Mouse (Mus musculus) frontal cortex, postnatal 14 days (tissue): ENCODE measurements around the gene Fgf22.
A peak's percentile ranks its signal among the peaks of the same experiment; 100 is the strongest.

ENCODE experiments used
- DNase-seq, 2 experiments: peaks; one replicate each; pipeline ENCODE4 v3.0.0; 2022; ENCODE audit warnings: low spot score in 2 of 2

Gene Fgf22

DNA sequence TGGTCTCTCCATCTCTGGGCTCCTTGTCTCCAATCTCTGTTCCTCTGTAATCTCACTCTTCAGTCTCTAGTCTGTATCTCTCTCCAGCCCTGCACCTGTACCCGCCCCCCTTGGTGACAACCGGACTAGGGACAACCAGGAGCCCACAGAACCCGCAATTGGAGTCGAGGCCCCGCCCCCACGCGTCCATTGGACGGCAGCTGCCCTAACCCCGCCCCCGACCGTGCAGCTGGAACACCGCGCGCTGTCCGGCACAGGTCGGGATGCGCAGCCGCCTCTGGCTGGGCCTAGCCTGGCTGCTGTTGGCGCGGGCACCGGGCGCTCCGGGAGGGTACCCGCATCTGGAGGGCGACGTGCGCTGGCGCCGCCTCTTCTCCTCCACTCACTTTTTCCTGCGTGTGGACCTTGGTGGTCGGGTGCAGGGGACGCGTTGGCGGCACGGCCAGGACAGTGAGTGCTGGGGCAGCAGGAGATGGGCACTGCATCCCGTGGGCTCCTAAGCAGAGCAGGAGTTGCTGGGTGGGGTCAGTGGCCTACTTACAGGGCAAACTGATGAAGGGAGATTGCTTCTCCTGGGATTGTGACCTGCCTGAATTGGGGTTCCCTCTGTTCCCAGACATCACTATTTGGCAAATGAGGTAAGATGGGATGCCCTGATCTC lies at the start of gene Fgf22:
Gene Fgf22, plus strand, starts transcription at position 221 of the 661 bp plus-strand sequence.
- DNase-seq: peak in 1 of 2 experiments; percentile 60

DNA sequence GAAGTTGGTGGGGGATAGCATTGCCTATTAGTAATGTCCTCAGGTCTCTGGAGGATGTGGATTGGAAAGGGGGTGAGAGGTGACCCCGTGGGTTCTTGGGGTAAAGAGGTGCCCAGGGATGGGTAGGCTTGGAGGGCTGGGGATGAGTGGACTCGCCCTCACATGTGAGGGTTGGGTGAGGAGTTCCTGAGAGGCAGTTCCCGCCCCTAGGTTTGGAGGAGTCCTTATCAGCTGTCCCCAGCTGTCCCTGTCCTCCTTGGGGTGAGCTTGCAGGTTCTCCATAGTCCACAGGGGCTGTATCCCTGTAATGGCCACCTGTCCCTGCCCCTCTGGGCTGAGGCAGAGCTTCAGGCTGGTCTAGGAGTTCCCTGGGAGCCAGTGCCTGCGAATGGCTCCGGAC lies 48.9 kb upstream of the Fgf22 start:
- DNase-seq: no peak

DNA sequence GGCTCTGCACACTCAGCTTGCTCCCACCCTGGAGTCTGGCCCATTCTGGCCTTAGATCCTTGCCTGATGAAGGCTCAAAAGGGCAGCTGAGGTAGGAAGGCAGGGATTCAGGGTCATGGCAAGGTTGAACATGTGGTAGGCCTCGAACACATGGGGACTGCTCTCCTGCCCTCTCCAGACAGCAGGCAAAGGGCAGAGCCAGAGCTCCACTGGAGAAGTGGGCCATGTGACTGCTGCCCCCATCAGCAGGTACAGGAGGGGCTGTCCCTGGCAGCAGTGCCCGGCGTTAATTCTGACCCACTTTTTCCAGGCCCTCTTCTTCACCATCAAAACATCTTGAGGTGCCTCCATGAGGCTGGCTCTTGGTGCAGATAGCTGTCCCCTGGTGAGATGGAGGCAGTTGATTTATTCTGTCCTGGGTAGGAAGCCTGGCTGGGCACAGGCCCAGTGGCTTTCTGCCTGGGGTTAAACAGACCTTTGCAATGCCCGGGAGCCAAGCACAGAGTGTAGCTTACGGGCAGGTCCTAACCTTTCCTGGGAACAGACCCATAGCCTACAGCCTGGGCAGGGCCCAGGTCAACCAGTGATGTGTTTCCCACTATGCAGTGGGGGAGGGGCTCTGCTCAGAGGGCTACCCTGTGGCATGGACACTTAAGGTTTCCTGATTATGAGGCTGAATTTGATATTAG lies 48.3 kb upstream of the Fgf22 start:
- DNase-seq: no peak

DNA sequence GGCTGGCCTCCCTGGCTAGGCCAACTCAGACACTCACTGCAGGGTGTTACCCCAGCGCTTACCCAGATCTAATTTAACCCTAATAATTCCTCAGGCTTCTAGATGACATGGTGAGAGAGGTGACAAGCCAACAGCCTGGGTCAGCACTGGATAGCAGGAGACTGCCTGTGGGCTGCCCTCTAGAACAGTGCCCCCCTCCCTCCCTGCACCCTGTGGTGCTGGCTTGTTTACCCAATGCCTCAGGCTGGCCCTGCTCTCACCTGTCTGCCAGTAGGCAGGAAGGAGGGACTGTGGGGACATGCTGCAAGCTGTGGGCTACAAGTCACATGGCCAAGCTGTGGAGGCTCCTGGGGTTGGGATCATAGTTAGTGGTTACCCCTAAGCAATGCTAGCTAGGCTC lies 47.7 kb upstream of the Fgf22 start:
- no peak for DNase-seq

DNA sequence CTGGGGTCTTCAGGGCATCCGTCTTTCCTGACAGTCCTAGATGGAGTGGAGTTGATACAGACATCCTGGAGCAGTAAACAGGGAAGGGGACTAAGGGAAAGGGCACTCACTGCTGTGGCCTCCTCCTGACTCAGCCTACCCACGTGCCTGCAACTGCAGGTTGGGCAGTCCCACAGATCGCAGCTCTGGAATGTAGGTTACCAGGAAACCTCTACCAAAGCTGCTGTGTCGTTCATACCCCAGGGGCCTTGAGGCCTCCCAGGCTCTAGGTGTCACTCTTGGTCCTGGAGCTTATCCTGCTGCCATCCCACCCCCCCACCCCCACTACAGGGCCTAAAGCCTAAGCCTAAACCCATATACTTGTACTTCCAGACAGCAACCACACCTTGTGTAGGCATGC lies 47.1 kb upstream of the Fgf22 start:
- DNase-seq: no peak

DNA sequence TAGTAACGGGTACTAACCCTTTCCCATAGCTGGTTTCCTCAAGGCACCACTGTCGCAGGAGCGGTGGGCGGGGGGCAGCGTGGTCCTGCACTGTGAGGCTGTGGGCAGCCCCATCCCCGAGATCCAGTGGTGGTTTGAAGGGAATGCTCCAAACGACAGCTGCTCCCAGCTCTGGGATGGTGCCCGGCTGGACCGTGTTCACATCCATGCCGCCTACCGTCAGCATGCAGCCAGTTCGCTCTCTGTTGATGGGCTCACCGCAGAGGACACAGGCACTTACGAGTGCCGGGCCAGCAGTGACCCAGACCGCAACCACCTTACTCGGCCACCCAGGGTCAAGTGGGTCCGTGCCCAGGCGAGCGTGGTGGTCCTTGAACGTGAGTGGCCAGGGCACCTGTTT lies 46.2 kb upstream of the Fgf22 start:
- DNase-seq: no peak

DNA sequence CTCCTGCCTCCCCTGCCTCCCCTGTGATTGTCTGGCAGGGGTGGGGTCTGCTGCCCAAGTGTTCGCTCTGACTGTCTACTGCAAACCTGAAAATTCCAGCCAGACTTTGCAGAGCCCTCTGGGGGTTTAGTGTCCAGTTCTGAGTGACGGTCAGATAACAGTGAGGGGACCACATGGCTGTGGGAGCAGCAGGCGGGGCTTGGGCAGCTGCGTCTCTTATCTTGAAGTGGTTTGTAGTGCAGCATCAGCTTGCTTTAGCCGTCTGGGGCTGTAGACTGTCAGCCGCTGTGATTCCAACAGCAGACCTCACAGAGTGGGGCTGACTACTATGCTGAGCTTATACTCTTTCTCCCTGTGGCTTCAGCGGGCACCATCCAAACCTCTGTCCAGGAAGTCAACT lies 45.6 kb upstream of the Fgf22 start:
- no peak for DNase-seq

DNA sequence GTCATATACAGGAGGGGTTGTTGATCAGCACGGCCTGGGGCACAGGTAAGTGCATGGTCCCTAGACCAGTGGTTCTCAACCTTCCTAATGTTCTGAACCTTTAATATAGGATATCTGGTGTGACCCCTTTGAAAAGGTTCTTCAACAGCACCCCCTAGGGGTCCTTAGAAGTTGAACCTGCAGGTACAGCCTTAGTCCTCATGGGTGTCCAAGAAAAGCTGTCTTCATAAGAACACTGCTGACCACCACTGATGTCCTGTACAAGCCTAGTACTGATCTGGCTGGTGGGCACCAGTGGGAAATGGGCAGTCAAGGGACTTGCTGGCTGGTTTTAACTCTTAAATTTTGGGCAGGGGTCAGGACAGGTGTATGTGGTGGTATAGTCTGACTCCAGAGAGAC lies 42.8 kb upstream of the Fgf22 start:
- DNase-seq: no peak

DNA sequence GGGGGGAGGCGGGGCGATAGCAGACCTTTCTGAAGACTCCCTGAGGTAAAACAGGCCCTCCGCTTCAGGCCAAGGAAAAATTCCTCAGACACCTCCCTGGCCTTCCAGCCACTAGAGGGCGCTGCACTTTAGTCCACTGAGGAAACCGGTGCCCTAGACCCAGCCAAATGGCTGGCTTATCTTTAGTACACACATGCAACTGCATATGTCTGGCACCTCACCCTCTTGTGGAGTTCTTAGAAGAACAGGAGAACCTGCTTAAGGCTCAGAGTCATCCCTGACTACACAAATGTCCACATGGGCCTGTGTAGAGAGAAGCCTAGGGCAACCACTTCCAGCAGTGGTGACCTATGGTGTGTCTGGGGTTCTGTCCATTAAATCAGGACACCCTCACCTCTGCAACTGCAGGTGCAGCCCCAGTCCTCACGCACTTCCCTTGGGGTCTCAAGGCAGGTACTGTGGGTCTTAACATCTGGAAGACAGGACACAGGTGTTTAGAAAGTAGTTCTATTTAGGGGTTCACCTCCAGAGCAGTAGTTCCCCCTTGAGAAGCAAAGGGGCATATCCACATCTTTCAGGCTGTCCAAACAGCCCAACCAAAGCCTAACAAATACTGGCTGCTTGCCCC lies 42.3 kb upstream of the Fgf22 start:
- peak in 1 of 2 experiments; percentile 70 for DNase-seq

DNA sequence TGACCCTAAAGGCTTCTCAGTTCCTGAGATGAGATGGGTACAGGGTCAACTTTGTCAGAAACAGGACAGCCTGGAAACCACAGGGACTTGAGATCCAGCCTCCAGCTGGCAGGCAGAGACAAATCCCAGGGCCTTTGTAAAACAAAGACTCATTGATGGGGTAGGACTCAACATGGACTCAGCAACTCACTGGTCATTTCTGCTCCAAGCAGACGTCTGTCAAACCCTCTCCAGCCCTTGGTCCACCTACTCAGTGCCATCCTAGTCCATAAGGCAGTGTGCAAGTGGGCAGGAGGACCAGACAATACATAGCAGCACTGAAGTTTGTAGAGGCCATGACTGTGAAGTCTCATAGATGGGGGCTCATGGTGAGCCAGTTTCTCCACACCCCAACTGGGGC lies 41.7 kb upstream of the Fgf22 start:
- DNase-seq: no peak

DNA sequence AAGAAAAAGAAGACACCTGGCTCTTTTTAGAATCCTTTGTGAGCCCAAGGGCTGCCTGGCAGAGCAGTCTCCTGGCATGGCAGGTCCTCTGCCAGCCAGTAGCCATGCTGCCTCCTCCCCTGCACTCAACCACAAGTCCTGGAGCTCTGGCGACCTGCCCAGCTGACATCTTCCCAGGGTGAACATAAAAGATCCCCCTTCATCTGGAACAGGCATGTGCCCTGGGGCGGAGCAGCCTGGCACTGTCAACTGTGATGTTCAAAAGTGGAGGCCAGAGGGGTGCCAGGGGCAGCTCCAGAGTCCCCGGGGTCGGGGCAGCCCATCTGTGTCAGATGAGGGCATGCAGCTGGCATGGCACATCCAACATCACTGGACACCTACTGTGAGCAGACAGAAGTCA lies 39.9 kb upstream of the Fgf22 start:
- no peak for DNase-seq

DNA sequence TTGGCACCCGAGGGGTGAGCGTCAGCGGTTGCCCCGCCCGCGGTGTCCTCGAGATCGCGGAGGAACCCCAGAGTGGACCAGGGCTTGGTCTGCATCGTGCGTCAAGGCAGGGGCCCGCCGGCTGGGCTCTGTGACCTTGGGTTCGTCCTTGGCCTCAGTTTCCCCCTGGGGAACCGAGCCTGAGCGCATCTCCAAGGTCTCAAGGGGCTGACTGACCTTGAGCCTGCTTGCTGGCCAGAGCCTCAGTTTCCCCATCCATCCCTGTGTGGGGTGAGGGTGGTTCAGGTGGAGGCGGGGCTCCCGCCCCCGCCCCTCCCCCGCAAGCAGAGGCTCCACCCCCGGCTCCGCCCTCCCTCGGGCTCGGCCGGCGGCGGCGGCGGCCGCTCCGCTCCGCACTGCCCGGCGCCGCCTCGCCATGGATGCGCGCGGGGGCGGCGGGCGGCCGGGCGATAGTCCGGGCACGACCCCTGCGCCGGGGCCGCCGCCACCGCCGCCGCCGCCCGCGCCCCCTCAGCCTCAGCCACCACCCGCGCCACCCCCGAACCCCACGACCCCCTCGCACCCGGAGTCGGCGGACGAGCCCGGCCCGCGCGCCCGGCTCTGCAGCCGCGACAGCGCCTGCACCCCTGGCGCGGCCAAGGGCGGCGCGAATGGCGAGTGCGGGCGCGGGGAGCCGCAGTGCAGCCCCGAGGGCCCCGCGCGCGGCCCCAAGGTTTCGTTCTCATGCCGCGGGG lies 38.5 kb upstream of the Fgf22 start, which contains the start of gene Hcn2:
Gene Hcn2, plus strand, starts transcription at position 381 of the 734 bp plus-strand sequence.
- DNase-seq: no peak

DNA sequence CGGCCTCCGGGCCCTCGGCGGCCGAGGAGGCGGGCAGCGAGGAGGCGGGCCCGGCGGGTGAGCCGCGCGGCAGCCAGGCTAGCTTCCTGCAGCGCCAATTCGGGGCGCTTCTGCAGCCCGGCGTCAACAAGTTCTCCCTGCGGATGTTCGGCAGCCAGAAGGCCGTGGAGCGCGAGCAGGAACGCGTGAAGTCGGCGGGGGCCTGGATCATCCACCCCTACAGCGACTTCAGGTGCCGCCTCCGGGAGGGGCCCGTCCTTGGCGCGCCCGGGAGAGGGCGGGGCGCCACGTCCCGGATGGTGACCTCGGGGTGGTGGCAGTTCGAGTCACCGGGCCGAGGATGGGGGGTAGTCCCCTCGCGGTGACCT lies 37.9 kb upstream of the Fgf22 start:
- peak in 1 of 2 experiments; percentile 48 for DNase-seq

DNA sequence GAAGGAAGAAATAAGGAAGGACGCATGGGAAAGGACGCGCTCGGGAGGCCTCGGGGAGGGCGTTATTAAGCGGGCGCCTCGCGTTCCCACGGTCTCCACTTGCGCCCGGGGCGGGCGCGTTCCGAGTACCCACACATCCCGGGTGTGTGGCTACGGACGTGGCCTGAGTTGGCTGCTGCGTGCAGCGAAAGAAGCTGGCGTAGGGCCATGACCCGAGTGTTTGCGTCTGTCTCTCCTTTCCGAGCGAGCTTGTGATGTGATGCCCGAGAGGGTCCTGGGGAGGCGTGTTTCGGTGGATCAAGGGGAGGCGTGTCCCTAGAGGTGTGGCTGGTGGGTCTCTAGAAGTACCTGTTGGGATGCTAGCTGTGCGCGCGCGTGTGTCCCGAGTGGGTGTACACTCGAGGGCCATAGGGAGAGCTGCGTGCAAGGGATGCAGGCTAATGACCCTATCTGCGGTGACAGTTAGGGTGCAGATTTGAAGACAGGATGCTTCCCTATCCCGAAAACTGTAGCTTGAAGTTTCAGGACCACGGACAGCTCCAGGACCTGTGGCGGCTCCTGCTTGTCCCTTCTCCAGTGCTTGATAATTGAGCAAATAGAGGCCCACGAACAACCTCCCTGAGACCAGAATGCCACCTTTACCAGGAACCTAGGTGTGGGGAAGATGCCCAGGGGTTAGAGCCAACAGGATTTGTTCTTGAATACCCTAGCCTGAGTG lies 37.1 kb upstream of the Fgf22 start:
- no peak for DNase-seq

DNA sequence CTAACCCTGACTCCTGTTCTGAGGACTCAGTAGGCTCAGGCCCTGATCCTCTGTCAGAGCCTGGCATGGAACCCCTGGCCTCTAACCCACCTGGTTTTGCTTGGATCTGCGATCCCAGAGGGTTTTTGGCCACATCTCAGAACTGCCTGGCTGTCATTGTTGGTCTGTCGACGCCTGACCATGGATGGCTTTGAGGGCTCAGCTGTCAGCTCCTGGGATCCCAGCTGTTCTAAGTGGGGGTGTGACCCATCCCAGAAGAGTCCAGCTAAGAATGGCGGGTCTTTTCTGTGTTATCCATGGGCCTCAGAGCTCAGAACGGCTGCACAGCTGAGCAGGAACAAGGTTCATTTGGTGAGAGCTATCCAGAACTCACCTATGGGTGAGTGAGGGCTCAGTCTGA lies 33.8 kb upstream of the Fgf22 start:
- DNase-seq: no peak

DNA sequence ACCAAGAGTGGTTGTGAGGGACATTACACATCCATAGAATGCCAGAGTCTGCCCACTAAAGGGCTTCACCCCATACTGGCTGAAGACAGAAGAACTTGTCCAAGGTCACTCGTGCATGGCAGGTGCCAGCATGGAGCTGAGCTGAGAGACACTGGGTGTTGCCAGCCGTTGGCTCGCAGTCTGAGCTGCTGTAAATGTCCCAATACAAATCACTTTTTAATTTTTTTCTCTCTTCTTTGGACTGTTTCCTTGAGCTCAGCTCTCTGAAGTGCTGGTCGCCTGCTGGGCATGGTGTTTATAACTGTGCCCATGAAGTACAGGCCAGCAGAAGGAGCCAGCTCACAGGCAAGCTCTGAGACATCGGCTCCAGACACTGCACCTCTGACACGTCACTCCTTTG lies 31.8 kb upstream of the Fgf22 start:
- no peak for DNase-seq

DNA sequence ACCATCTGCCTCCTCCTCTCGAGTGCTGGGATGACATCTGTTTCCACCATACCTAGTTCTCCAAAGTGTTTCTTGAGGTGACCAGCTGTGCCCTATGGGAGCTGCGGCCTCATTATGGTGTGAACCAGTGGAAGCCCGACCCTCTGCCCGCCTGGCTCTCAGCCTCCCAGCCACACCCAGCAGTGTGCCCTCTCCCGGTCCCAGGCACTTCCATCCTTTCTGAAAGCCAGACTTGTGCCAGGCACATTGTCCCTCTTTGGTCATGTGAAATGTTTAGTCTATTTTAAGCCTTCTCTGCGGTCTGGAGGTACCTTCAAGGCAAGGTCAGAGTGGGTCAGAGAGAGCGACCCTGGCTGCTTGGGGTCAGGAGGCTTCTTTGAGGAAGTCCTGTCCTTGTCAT lies 31.2 kb upstream of the Fgf22 start:
- DNase-seq: no peak

DNA sequence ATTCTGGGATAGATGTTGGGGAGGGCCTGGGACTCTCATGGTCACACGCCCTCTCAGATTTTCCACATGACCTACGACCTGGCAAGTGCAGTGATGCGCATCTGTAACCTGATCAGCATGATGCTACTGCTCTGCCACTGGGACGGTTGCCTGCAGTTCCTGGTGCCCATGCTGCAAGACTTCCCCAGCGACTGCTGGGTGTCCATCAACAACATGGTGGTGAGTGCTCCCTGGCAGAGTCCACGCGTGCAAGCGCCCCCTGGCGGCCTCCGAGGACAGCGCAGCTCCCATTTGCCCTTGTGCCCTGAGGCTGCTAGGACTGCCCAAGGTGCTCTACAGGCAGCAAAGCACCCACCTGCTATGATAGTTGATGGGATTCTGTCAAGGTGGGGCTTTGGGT lies 28.8 kb upstream of the Fgf22 start:
- no peak for DNase-seq

DNA sequence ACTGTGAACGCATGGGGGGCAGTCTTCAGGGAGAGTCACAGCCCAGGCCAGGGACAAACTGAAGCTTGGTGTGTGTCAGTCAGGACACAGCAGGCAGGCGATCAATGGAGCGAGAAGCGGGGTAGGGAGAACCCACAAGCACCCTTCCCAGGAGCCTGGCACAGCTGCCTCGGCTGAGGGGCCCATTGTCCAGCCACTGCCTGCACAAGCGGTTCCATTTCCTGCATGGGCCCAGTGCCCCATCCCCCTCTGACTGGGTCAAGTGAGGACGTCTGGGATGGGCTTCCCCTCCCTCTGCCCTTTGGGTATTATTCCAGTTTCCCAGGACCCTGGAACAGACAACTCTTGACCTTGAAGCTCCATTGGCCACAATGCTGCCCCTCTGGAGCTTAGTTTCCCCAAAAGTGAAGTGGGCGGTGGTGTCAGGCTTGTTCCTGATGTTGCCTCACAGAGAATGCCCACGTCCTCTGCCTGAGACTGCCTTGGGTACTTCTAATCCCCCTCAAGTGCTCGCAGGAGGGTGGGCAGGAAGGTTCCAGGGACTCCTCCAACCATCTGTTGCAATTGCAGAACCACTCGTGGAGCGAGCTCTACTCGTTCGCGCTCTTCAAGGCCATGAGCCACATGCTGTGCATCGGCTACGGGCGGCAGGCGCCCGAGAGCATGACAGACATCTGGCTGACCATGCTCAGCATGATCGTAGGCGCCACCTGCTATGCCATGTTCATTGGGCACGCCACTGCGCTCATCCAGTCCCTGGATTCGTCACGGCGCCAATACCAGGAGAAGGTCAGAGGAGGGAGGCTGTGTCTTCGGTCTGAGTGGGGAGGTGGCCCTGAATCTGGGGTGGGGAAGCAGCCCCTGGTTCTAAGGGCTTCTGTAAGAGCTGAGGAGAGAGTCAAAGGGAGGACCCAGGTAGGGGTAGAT lies 26.3 kb upstream of the Fgf22 start:
- DNase-seq: no peak

DNA sequence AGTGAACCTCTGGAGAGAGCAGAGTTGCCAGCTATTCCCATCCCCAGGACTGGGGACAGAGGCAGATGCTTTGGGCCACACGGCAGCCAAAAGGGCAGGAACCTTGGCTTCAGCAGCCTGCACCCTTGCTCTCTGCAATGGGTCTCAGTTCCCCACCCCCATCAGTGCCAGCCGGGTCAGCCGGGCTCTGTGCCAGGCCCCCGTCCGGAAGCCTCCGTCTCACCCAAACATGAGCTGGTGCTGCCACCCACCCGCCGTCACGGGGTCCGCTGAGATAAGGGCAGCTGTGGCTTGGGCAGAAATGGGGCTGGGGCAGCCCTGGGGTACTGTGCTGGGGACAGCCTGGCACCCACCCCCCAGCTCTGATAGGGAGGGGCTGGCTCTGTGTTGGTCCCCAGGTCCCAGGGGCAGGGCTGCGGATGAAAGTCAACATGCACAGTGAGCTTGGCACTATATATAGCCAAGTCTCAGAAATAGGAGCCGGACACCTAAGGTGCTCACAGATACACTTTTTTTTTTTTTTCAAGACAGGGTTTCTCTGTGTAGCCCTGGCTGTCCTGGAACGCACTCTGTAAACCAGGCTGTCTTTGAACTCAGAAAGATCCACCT lies 25.4 kb upstream of the Fgf22 start:
- DNase-seq: no peak
